Mouse (Mus musculus): ENCODE measurements around the gene Pak4. TPM values are rescaled to one million over a fixed set of nuclear protein-coding genes. Genes with fewer than 3 reads are reported as not detected.

Pak4 gene
- 37.4 and 39.3 TPM in 2 replicates for polyA plus RNA-seq (2015; fragmentation: Nextera tagmentation; extraction: Ambion mirVana)

DNA sequence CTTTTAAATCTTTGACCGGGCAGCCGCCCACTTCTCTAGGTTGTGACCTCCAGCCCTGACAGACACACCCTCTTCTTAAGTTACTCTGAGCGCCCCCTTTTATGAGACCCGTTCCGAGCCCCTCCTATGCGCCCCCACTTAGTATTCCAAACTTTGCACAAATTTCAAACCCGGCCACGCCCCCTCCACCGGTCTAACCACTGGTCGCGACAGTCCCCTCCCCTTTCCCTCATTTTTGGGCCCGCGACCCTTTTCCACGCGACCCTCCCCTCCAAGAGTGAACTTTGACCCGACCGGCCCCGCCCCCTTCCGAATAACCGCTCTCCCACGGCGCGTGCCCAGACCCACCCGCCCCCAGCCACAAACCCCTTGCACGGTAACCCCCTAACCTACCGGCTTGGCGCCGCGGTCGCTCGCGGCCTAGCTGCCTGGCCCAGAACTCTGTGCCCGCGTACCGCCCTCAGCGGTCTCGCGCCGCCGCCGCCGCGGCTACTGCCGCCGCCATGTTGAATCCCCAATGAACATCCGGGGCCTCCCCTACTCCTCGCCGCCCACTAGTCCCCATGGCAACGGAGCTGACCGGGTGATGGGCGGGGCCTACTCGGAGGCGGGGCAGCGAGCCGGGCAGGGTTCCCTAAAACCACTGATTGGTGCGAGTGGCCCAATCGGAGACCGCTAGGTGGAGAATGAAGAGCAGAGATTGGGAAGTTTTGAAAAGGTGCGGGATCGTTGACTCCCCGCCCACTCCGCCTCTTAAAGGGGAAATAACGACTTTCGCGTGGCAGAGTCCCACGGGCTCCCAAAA lies at the start of gene Pak4, which contains the start of gene Samd4b:
Gene Pak4, minus strand, starts transcription at position 544 of the 805 bp plus-strand sequence.
Gene Samd4b, minus strand, starts transcription at position 503 of the 805 bp plus-strand sequence.
- peak within 1 kb of the TSS; percentile 78 for H3K4me2 ChIP-seq (replicated peaks)
- peak; percentile 95 for ATAC-seq (ENCODE audit: insufficient number of reproducible peaks, low FRiP score, low TSS enrichment, low read depth)
- H3K4me1 ChIP-seq: peaks cover 56% of the 10 kb centered on the region
- no peaks in the 10 kb centered on the region for H3K9me3 ChIP-seq (replicated peaks)
- H3K36me3 ChIP-seq: peaks cover 11% of the 10 kb centered on the region
- peak within 1 kb of the TSS; percentile 68 for H3K4me3 ChIP-seq (replicated peaks)
- under 1% methylated on average over 66 of the region's 66 CpGs for WGBS
- H3K27ac ChIP-seq (replicated peaks): peak within 1 kb of the TSS; percentile 91
- H3K27me3 ChIP-seq: no peaks in the 10 kb centered on the region
- H3K9ac ChIP-seq: peak within 1 kb of the TSS; percentile 47

GRCm38 (mm10) chr7:28647016-28647415 lies 49.0 kb upstream of the Pak4 start:
- 46% methylated on average over 7 of the region's 7 CpGs for WGBS
- ATAC-seq (ENCODE audit: insufficient number of reproducible peaks, low FRiP score, low TSS enrichment, low read depth): no peak

GRCm38 (mm10) chr7:28645947-28646475 lies 48.0 kb upstream of the Pak4 start:
- Histone ChIP-seq H3K4me1 (no peaks in the 10 kb centered on the region), H3K4me2 (replicated peaks) (no peak overlapping the region), H3K27ac (replicated peaks) (no peak overlapping the region), H3K36me3 (no peaks in the 10 kb centered on the region), H3K4me3 (replicated peaks) (no peak overlapping the region), H3K27me3 (no peaks in the 10 kb centered on the region), H3K9me3 (replicated peaks) (no peaks in the 10 kb centered on the region), H3K9ac (no peak overlapping the region)
- no peak for ATAC-seq (ENCODE audit: insufficient number of reproducible peaks, low FRiP score, low TSS enrichment, low read depth)
- WGBS: 74% methylated on average over 2 of the region's 2 CpGs

More at GRCm38 (mm10) chr7:28647016-28647415, 49.0 kb upstream of the Pak4 start:
- Histone ChIP-seq H3K9me3 (replicated peaks) (no peaks in the 10 kb centered on the region), H3K9ac (no peak overlapping the region), H3K27ac (replicated peaks) (no peak overlapping the region), H3K27me3 (no peaks in the 10 kb centered on the region), H3K4me2 (replicated peaks) (no peak overlapping the region), H3K4me3 (replicated peaks) (no peak overlapping the region), H3K4me1 (no peaks in the 10 kb centered on the region), H3K36me3 (no peaks in the 10 kb centered on the region)

DNA sequence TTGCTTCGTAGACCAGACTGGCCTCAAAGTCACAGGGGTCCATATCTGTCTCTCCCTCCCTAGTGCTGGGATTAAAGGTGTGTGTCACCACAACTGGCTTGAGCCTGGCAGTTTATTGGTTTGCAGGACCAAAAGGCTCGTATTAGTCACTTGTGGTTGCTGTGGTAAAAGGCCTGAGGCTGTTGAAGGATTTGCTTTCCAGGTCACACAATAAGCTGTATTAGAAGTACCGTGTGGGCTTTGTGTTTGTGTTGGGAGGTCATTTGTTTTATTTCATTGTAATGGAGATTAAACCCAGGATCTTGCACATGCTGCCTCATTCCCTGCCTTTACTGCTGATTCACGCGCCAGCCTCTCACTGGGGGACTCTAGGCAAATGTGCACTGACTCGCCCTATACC lies 47.4 kb upstream of the Pak4 start:
- H3K36me3 ChIP-seq: no peaks in the 10 kb centered on the region
- H3K27me3 ChIP-seq: no peaks in the 10 kb centered on the region
- no peak overlapping the region for H3K9ac ChIP-seq
- no peak overlapping the region for H3K4me3 ChIP-seq (replicated peaks)
- WGBS: 50% methylated on average over 6 of the region's 6 CpGs
- H3K4me1 ChIP-seq: no peaks in the 10 kb centered on the region
- no peak overlapping the region for H3K4me2 ChIP-seq (replicated peaks)
- no peak overlapping the region for H3K27ac ChIP-seq (replicated peaks)
- ATAC-seq (ENCODE audit: insufficient number of reproducible peaks, low FRiP score, low TSS enrichment, low read depth): no peak
- no peaks in the 10 kb centered on the region for H3K9me3 ChIP-seq (replicated peaks)

- no peak for ATAC-seq (ENCODE audit: insufficient number of reproducible peaks, low FRiP score, low TSS enrichment, low read depth)
- Histone ChIP-seq H3K27me3 (no peaks in the 10 kb centered on the region), H3K36me3 (no peaks in the 10 kb centered on the region), H3K4me3 (replicated peaks) (no peak overlapping the region), H3K9ac (no peak overlapping the region), H3K27ac (replicated peaks) (no peak overlapping the region), H3K4me2 (replicated peaks) (no peak overlapping the region), H3K4me1 (no peaks in the 10 kb centered on the region), H3K9me3 (replicated peaks) (no peaks in the 10 kb centered on the region)
- 60% methylated on average over 8 of the region's 8 CpGs for WGBS
Measured at GRCm38 (mm10) chr7:28641546-28641945, 43.6 kb upstream of the Pak4 start.

- Histone ChIP-seq H3K36me3 (no peaks in the 10 kb centered on the region), H3K27ac (replicated peaks) (no peak overlapping the region), H3K27me3 (no peaks in the 10 kb centered on the region), H3K9me3 (replicated peaks) (no peaks in the 10 kb centered on the region), H3K9ac (no peak overlapping the region), H3K4me1 (no peaks in the 10 kb centered on the region), H3K4me3 (replicated peaks) (no peak overlapping the region), H3K4me2 (replicated peaks) (no peak overlapping the region)
- WGBS: 16% methylated on average over 8 of the region's 8 CpGs
- no peak for ATAC-seq (ENCODE audit: insufficient number of reproducible peaks, low FRiP score, low TSS enrichment, low read depth)
Measured at GRCm38 (mm10) chr7:28637511-28637910, 39.5 kb upstream of the Pak4 start.

DNA sequence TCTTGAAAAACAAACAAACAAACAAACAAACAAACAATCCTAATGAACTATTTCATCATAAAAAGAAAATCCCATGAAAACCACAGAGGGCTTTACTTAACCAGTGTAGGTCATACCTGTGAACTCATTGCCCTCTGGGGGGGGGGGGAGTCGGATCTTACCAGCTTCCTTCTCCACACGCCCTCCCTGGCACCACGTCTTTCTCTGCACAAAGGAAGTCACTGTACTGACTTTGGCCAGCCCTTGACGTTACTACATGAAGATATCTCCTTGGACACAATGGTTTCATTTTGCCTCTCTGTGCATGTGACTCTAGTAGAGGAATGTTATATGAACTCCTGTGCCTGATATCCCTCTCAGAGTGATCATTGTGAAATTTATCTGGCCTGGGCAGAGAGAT lies 36.1 kb upstream of the Pak4 start:
- H3K9me3 ChIP-seq (replicated peaks): no peaks in the 10 kb centered on the region
- H3K27me3 ChIP-seq: peaks cover 26% of the 10 kb centered on the region
- no peak overlapping the region for H3K9ac ChIP-seq
- ATAC-seq (ENCODE audit: insufficient number of reproducible peaks, low FRiP score, low TSS enrichment, low read depth): no peak
- WGBS: 47% methylated on average over 4 of the region's 4 CpGs
- H3K36me3 ChIP-seq: no peaks in the 10 kb centered on the region
- H3K4me1 ChIP-seq: peaks cover 12% of the 10 kb centered on the region
- no peak overlapping the region for H3K4me2 ChIP-seq (replicated peaks)
- no peak overlapping the region for H3K27ac ChIP-seq (replicated peaks)
- H3K4me3 ChIP-seq (replicated peaks): no peak overlapping the region

- Histone ChIP-seq H3K9me3 (replicated peaks) (no peaks in the 10 kb centered on the region), H3K36me3 (no peaks in the 10 kb centered on the region), H3K4me1 (peaks cover 12% of the 10 kb centered on the region), H3K4me2 (replicated peaks) (peak within 1 kb of the TSS; percentile 36), H3K4me3 (replicated peaks) (peak within 1 kb of the TSS; percentile 20), H3K27me3 (peaks cover 32% of the 10 kb centered on the region), H3K27ac (replicated peaks) (no peak within 1 kb of the TSS), H3K9ac (no peak within 1 kb of the TSS)
- ATAC-seq (ENCODE audit: insufficient number of reproducible peaks, low FRiP score, low TSS enrichment, low read depth): no peak
- 23% methylated on average over 10 of the region's 10 CpGs for WGBS
Measured at GRCm38 (mm10) chr7:28631073-28631472, 33.1 kb upstream of the Pak4 start, which contains the start of gene Acp7. Acp7 (minus strand) TSS chr7:28631332.

DNA sequence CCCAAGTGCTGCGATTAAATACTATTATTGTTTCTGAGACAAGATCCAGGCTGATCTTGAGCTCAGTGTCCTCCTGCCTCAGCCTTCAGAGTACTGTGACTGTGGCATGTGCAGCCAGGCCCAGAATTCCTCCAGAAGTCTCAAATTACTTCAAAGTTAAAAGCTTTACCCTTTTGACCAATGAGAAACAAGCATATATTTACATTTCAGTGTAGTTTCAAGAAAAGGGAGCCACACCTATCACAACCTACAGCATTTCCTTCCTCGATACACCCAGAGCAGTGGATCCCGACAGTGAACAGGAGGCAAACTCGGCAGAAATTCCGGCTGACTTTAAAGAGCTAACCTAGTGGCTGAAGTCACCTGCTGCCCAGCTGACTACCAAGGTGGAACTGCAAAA lies 26.8 kb upstream of the Pak4 start:
- Histone ChIP-seq H3K4me3 (replicated peaks) (no peak overlapping the region), H3K9ac (no peak overlapping the region), H3K4me1 (peaks cover under 1% of the 10 kb centered on the region), H3K4me2 (replicated peaks) (no peak overlapping the region), H3K27ac (replicated peaks) (no peak overlapping the region), H3K27me3 (peaks cover 12% of the 10 kb centered on the region), H3K36me3 (no peaks in the 10 kb centered on the region), H3K9me3 (replicated peaks) (no peaks in the 10 kb centered on the region)
- ATAC-seq (ENCODE audit: insufficient number of reproducible peaks, low FRiP score, low TSS enrichment, low read depth): no peak
- 76% methylated on average over 5 of the region's 5 CpGs for WGBS

- no peaks in the 10 kb centered on the region for H3K36me3 ChIP-seq
- no peaks in the 10 kb centered on the region for H3K9me3 ChIP-seq (replicated peaks)
- H3K4me3 ChIP-seq (replicated peaks): no peak overlapping the region
- no peak overlapping the region for H3K9ac ChIP-seq
- H3K27ac ChIP-seq (replicated peaks): no peak overlapping the region
- WGBS: 39% methylated on average over 9 of the region's 9 CpGs
- no peak overlapping the region for H3K4me2 ChIP-seq (replicated peaks)
- no peaks in the 10 kb centered on the region for H3K27me3 ChIP-seq
- ATAC-seq (ENCODE audit: insufficient number of reproducible peaks, low FRiP score, low TSS enrichment, low read depth): no peak
- no peaks in the 10 kb centered on the region for H3K4me1 ChIP-seq
Measured at GRCm38 (mm10) chr7:28619098-28619715, 21.2 kb upstream of the Pak4 start.

- WGBS: 89% methylated on average over 8 of the region's 8 CpGs
- H3K27me3 ChIP-seq: no peaks in the 10 kb centered on the region
- no peak overlapping the region for H3K4me3 ChIP-seq (replicated peaks)
- H3K9ac ChIP-seq: no peak overlapping the region
- ATAC-seq (ENCODE audit: insufficient number of reproducible peaks, low FRiP score, low TSS enrichment, low read depth): no peak
- no peak overlapping the region for H3K27ac ChIP-seq (replicated peaks)
- H3K4me1 ChIP-seq: 0 out of 2 replicates have a peak, but pooled peaks cover 6% of the 10 kb centered on the region
- no peaks in the 10 kb centered on the region for H3K36me3 ChIP-seq
- H3K4me2 ChIP-seq (replicated peaks): no peak overlapping the region
- no peaks in the 10 kb centered on the region for H3K9me3 ChIP-seq (replicated peaks)
Measured at GRCm38 (mm10) chr7:28605951-28606350, 8.0 kb upstream of the Pak4 start.
